Mouse (Mus musculus): Measurements from ENCODE around the gene Asic2. TPM values are rescaled to one million over a fixed set of nuclear protein-coding genes. Genes with fewer than 3 reads are reported as not detected.

Gene Asic2
- total and polyA plus RNA-seq, 2 experiments = under 0.01 TPM; not detected in 1

- no peak overlapping the region for H3K4me3 ChIP-seq (ENCODE audit: insufficient read depth, low read depth, low read length)
- no peak overlapping the region for H3K9ac ChIP-seq (ENCODE audit: low read depth, low read length)
- DNase-seq (ENCODE audit: extremely low read depth, low read depth, low spot score) = no peak
- peaks cover 3% of the 10 kb centered on the region; the same call in 1 of the 2 replicates for H3K27me3 ChIP-seq (ENCODE audit: control insufficient read depth, insufficient read depth, low read length)
- no peaks in the 10 kb centered on the region for H3K36me3 ChIP-seq (ENCODE audit: control insufficient read depth, insufficient read depth, low read length)
- H3K79me2 ChIP-seq (ENCODE audit: control insufficient read depth, insufficient read depth, low read length) = no peaks in the 10 kb centered on the region
- TF ChIP-seq CTCF (IDR thresholded peaks at IDR 0.05; ENCODE audit: low read depth, low read length) (no peak), POLR2A (IDR thresholded peaks at IDR 0.05; ENCODE audit: extremely low read depth, insufficient read depth, low read length) (no peak)
- WGBS = 80% methylated on average over 2 of the region's 2 CpGs
- no peaks in the 10 kb centered on the region for H3K4me1 ChIP-seq (ENCODE audit: control insufficient read depth, insufficient read depth, low read length)
- H3K27ac ChIP-seq (replicated peaks; ENCODE audit: insufficient read depth, low read depth, low read length) = no peak overlapping the region
Observed at GRCm38 (mm10) chr11:81923096-81923495, 45.2 kb downstream of the Asic2 start.

- H3K9ac ChIP-seq (ENCODE audit: low read depth, low read length) = no peak overlapping the region
- no peaks in the 10 kb centered on the region for H3K79me2 ChIP-seq (ENCODE audit: control insufficient read depth, insufficient read depth, low read length)
- H3K36me3 ChIP-seq (ENCODE audit: control insufficient read depth, insufficient read depth, low read length) = no peaks in the 10 kb centered on the region
- H3K4me3 ChIP-seq (ENCODE audit: insufficient read depth, low read depth, low read length) = no peak overlapping the region
- no peak for DNase-seq (ENCODE audit: extremely low read depth, low read depth, low spot score)
- TF ChIP-seq POLR2A (IDR thresholded peaks at IDR 0.05; ENCODE audit: extremely low read depth, insufficient read depth, low read length) (no peak), CTCF (IDR thresholded peaks at IDR 0.05; ENCODE audit: low read depth, low read length) (no peak)
- H3K4me1 ChIP-seq (ENCODE audit: control insufficient read depth, insufficient read depth, low read length) = no peaks in the 10 kb centered on the region
- H3K27me3 ChIP-seq (ENCODE audit: control insufficient read depth, insufficient read depth, low read length) = peaks cover 3% of the 10 kb centered on the region; the same call in 1 of the 2 replicates
- H3K27ac ChIP-seq (replicated peaks; ENCODE audit: insufficient read depth, low read depth, low read length) = no peak overlapping the region
- WGBS = 69% methylated on average over 6 of the region's 6 CpGs
Observed at GRCm38 (mm10) chr11:81915501-81915900, 52.8 kb downstream of the Asic2 start.

GRCm38 (mm10) chr11:81913071-81913470 is 55.2 kb downstream of the Asic2 start:
- H3K4me1 ChIP-seq (ENCODE audit: control insufficient read depth, insufficient read depth, low read length) = no peaks in the 10 kb centered on the region
- no peak for DNase-seq (ENCODE audit: extremely low read depth, low read depth, low spot score)
- H3K79me2 ChIP-seq (ENCODE audit: control insufficient read depth, insufficient read depth, low read length) = no peaks in the 10 kb centered on the region
- H3K9ac ChIP-seq (ENCODE audit: low read depth, low read length) = no peak overlapping the region
- H3K4me3 ChIP-seq (ENCODE audit: insufficient read depth, low read depth, low read length) = no peak overlapping the region
- 78% methylated on average over 4 of the region's 4 CpGs for WGBS
- H3K27me3 ChIP-seq (ENCODE audit: control insufficient read depth, insufficient read depth, low read length) = no peaks in the 10 kb centered on the region; the same call in 1 of the 2 replicates
- no peak for TF ChIP-seq CTCF (IDR thresholded peaks at IDR 0.05; ENCODE audit: low read depth, low read length)
- no peak for TF ChIP-seq POLR2A (IDR thresholded peaks at IDR 0.05; ENCODE audit: extremely low read depth, insufficient read depth, low read length)
- H3K27ac ChIP-seq (replicated peaks; ENCODE audit: insufficient read depth, low read depth, low read length) = no peak overlapping the region
- no peaks in the 10 kb centered on the region for H3K36me3 ChIP-seq (ENCODE audit: control insufficient read depth, insufficient read depth, low read length)

DNA sequence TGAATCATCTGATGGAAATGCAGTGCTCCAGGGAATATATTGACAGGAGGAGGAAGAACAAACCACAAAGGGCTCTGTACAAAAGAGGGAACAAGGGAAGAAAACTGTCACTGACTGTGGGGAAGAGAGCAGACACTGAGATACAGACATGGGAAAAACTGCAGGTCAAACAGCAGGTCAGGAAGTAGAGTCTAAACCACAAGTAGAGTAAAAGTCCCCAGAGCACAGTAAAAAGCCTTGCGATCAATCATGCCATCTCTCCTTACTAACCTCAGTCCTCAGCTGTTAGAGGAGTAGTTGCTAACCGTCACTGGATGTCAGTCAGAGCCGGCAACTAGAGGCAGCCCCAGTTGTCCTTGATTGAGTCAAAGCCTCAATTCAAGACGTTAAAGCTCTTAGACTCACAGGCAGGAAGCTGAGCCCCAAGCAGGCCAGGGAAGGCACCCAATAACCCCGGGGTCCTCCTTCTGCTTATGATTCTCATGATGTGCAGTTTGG is 58.8 kb downstream of the Asic2 start:
- H3K9ac ChIP-seq (ENCODE audit: low read depth, low read length) = no peak overlapping the region
- H3K27ac ChIP-seq (replicated peaks; ENCODE audit: insufficient read depth, low read depth, low read length) = no peak overlapping the region
- TF ChIP-seq POLR2A (IDR thresholded peaks at IDR 0.05; ENCODE audit: extremely low read depth, insufficient read depth, low read length) = no peak
- TF ChIP-seq CTCF (IDR thresholded peaks at IDR 0.05; ENCODE audit: low read depth, low read length) = no peak
- H3K4me3 ChIP-seq (ENCODE audit: insufficient read depth, low read depth, low read length) = no peak overlapping the region
- H3K79me2 ChIP-seq (ENCODE audit: control insufficient read depth, insufficient read depth, low read length) = no peaks in the 10 kb centered on the region
- WGBS = 61% methylated on average over 5 of the region's 5 CpGs
- no peaks in the 10 kb centered on the region for H3K36me3 ChIP-seq (ENCODE audit: control insufficient read depth, insufficient read depth, low read length)
- no peak for DNase-seq (ENCODE audit: extremely low read depth, low read depth, low spot score)
- H3K4me1 ChIP-seq (ENCODE audit: control insufficient read depth, insufficient read depth, low read length) = no peaks in the 10 kb centered on the region
- H3K27me3 ChIP-seq (ENCODE audit: control insufficient read depth, insufficient read depth, low read length) = no peaks in the 10 kb centered on the region; the same call in 1 of the 2 replicates

GRCm38 (mm10) chr11:81908760-81909159 is 59.5 kb downstream of the Asic2 start:
- no peak for TF ChIP-seq POLR2A (IDR thresholded peaks at IDR 0.05; ENCODE audit: extremely low read depth, insufficient read depth, low read length)
- no peak for TF ChIP-seq CTCF (IDR thresholded peaks at IDR 0.05; ENCODE audit: low read depth, low read length)
- WGBS = 89% methylated on average over 1 of the region's 1 CpGs
- DNase-seq (ENCODE audit: extremely low read depth, low read depth, low spot score) = no peak
- no peak overlapping the region for H3K9ac ChIP-seq (ENCODE audit: low read depth, low read length)
- H3K79me2 ChIP-seq (ENCODE audit: control insufficient read depth, insufficient read depth, low read length) = no peaks in the 10 kb centered on the region
- H3K36me3 ChIP-seq (ENCODE audit: control insufficient read depth, insufficient read depth, low read length) = no peaks in the 10 kb centered on the region
- no peak overlapping the region for H3K4me3 ChIP-seq (ENCODE audit: insufficient read depth, low read depth, low read length)
- H3K27me3 ChIP-seq (ENCODE audit: control insufficient read depth, insufficient read depth, low read length) = no peaks in the 10 kb centered on the region
- H3K4me1 ChIP-seq (ENCODE audit: control insufficient read depth, insufficient read depth, low read length) = no peaks in the 10 kb centered on the region
- H3K27ac ChIP-seq (replicated peaks; ENCODE audit: insufficient read depth, low read depth, low read length) = no peak overlapping the region

- no peak overlapping the region for H3K9ac ChIP-seq (ENCODE audit: low read depth, low read length)
- no peak overlapping the region for H3K4me3 ChIP-seq (ENCODE audit: insufficient read depth, low read depth, low read length)
- no peak for TF ChIP-seq CTCF (IDR thresholded peaks at IDR 0.05; ENCODE audit: low read depth, low read length)
- no peaks in the 10 kb centered on the region for H3K36me3 ChIP-seq (ENCODE audit: control insufficient read depth, insufficient read depth, low read length)
- H3K27me3 ChIP-seq (ENCODE audit: control insufficient read depth, insufficient read depth, low read length) = no peaks in the 10 kb centered on the region; the same call in 1 of the 2 replicates
- no peak overlapping the region for H3K27ac ChIP-seq (replicated peaks; ENCODE audit: insufficient read depth, low read depth, low read length)
- DNase-seq (ENCODE audit: extremely low read depth, low read depth, low spot score) = no peak
- H3K79me2 ChIP-seq (ENCODE audit: control insufficient read depth, insufficient read depth, low read length) = no peaks in the 10 kb centered on the region
- H3K4me1 ChIP-seq (ENCODE audit: control insufficient read depth, insufficient read depth, low read length) = no peaks in the 10 kb centered on the region
Observed at GRCm38 (mm10) chr11:81902318-81902717, 65.9 kb downstream of the Asic2 start.

All from liver, adult 2 months (tissue).